Mouse (Mus musculus): ENCODE data around the gene Snd1.

DNA sequence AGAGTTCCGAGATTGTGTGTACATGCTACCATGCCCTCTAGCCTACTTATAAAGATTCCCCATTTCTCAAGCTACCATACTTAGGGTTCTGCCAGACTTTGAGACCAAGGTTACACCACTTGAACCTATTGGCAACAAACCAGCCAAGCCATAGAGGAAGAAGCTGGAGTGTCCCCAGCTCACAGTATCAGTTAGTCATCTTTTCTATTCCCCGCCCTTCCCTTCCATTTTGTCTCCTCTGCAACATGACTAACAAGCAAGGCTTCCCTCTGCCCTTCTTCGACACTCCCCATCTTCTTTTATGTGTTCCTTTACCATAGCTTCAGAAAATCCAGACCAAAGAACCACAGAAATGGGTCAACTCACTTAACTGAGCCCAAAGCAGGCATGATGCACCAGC lies 391.3 kb downstream of the Snd1 start:
- no peak for TF ChIP-seq MYOG (IDR thresholded peaks at IDR 0.05; ENCODE audit: control insufficient read depth in 1 of 3, insufficient read depth in 1 of 3, insufficient read length in 2 of 3, low read depth in 2 of 3)
- TF ChIP-seq USF1 (IDR thresholded peaks at IDR 0.05; ENCODE audit: low read depth), result no peak

All from myocyte (in vitro differentiated cells).